Mouse (Mus musculus) ES-E14 (cell line): ENCODE data around the gene Tcf12.

Experiments used
- CHD2 ChIP-seq: IDR thresholded peaks from 2 replicates; pipeline ENCODE4 v1.6.1; 2014; ENCODE audit warnings: mild to moderate bottlenecking, low read depth, low read length, inconsistent platforms
- HCFC1 ChIP-seq: IDR thresholded peaks from 2 replicates; pipeline ENCODE4 v1.6.1; 2012; ENCODE audit warnings: low read length, inconsistent platforms, borderline replicate concordance; ENCODE audit not compliant: insufficient read depth
- MAFK ChIP-seq: IDR thresholded peaks from 2 replicates; pipeline ENCODE4 v1.6.1; 2014; ENCODE audit warnings: mild to moderate bottlenecking, low read depth, low read length, inconsistent platforms; ENCODE audit not compliant: insufficient read depth
- ZC3H11A ChIP-seq: IDR thresholded peaks from 2 replicates; pipeline ENCODE4 v1.6.1; 2012; ENCODE audit warnings: low read depth, mild to moderate bottlenecking, inconsistent platforms, low read length, borderline replicate concordance
- ZNF384 ChIP-seq: IDR thresholded peaks from 2 replicates; pipeline ENCODE4 v1.6.1; 2012; ENCODE audit warnings: low read depth, low read length, inconsistent platforms

- TF ChIP-seq CHD2: no peak
- no peak for TF ChIP-seq ZC3H11A
- no peak for TF ChIP-seq ZNF384
- no peak for TF ChIP-seq MAFK
- no peak for TF ChIP-seq HCFC1
These were observed 90.2 kb downstream of the Tcf12 start for GRCm38 (mm10) chr9:72021512-72021911.
